Mouse (Mus musculus): ENCODE results near the gene Cant1. TPM values are rescaled to one million over a fixed set of nuclear protein-coding genes. Genes with fewer than 3 reads are reported as not detected.

The Cant1 gene
- total and polyA plus RNA-seq, 3 experiments = 26.0 to 145 (median 34.4) TPM

DNA sequence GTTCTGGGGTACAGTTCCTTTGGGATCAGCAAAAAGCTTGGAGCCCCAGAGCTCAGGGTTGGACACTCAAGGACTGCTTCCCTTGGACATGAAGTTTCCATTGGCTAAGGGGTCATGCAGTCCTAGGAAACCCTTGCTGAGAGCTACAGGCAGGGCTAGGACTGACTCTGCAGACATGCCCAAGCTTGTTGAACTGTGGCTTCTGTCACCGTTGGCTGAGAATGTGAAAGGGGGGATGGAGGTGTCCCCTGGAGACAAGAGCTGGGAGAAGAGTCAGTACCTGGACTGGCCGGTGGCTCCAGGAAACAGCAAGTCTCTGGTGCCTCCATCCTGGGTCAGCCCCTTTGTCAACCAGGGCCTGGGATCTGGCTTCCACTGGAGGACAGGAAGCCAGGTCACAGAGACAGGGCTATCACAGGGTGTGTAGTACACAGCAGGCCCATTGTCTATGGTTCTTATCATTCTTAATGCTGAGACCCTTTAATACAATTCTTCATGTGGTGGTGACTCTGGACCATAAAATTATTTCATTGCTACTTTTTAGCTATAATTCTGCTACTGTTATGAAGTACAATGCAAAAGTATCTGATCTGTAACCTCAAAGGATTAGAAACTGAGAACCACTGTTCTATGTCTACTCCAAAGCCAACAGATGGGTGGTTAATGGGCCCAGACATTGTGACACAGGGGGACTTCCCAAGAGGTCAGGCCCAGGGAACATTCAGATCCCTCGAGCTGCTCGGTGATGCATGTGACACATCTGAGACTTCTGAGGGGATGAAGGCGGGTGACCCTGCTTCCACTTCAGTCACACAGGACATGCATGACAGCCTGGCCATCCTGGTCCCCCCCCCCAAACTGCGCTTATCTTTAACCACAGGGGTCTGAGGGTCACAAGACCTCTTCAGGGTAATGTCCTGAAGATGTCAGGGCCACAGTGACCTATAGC is 14.7 kb downstream of the Cant1 start:
- no peaks in the 10 kb centered on the region for H3K79me2 ChIP-seq (ENCODE audit: control insufficient read depth, insufficient read depth, low read length, poor library complexity)
- H3K9ac ChIP-seq (ENCODE audit: control insufficient read depth, low read depth, low read length, poor library complexity, severe bottlenecking) = no peak overlapping the region
- H3K9me3 ChIP-seq (replicated peaks; ENCODE audit: insufficient read depth, low read length) = no peaks in the 10 kb centered on the region
- TF ChIP-seq USF2 (IDR thresholded peaks at IDR 0.05; ENCODE audit: borderline replicate concordance in 1 of 2, insufficient read depth in 1 of 2, low read depth in 1 of 2, low read length in 2 of 2) (no peak), POLR2A (IDR thresholded peaks at IDR 0.05; ENCODE audit: control insufficient read depth in 1 of 2, insufficient read depth in 1 of 2, low read depth in 1 of 2, low read length in 2 of 2, poor library complexity in 1 of 2) (no peak), GABPA (IDR thresholded peaks at IDR 0.05; ENCODE audit: low read depth, low read length) (no peak), ZMIZ1 (IDR thresholded peaks at IDR 0.05; ENCODE audit: low read depth, low read length) (no peak), NRF1 (IDR thresholded peaks at IDR 0.05; ENCODE audit: insufficient read depth, low read depth, low read length, poor library complexity, severe bottlenecking) (no peak), TCF12 (IDR thresholded peaks at IDR 0.05; ENCODE audit: low read depth, low read length) (no peak), SIN3A (IDR thresholded peaks at IDR 0.05; ENCODE audit: low read length) (no peak), HCFC1 (IDR thresholded peaks at IDR 0.05; ENCODE audit: low read depth, low read length) (no peak), TAL1 (IDR thresholded peaks at IDR 0.05; ENCODE audit: low read length) (no peak), RCOR1 (IDR thresholded peaks at IDR 0.05; ENCODE audit: low read depth, low read length) (no peak), CHD2 (IDR thresholded peaks at IDR 0.05; ENCODE audit: low read length) (no peak), EP300 (IDR thresholded peaks at IDR 0.05; ENCODE audit: low read depth in 1 of 2, low read length in 2 of 2) (no peak), GATA1 (IDR thresholded peaks at IDR 0.05; ENCODE audit: low read depth, low read length) (no peak), SMC3 (IDR thresholded peaks at IDR 0.05; ENCODE audit: low read depth, low read length) (no peak), CHD1 (IDR thresholded peaks at IDR 0.05; ENCODE audit: low read depth, low read length) (no peak), POLR2AphosphoS2 (IDR thresholded peaks at IDR 0.05; ENCODE audit: low read length) (no peak), USF1 (IDR thresholded peaks at IDR 0.05; ENCODE audit: low read depth, low read length) (no peak)
- DNase-seq (ENCODE audit: low read depth, low spot score) = no peak
- H3K4me1 ChIP-seq (ENCODE audit: control insufficient read depth in 1 of 2, insufficient read depth in 2 of 2, low read length in 2 of 2) = peaks cover 10 to 24% of the 10 kb centered on the region in 2 experiments
- no peaks in the 10 kb centered on the region for H3K27me3 ChIP-seq (ENCODE audit: control insufficient read depth in 1 of 2, insufficient read depth in 2 of 2, low read length in 2 of 2)
- no peak overlapping the region for H3K27ac ChIP-seq (ENCODE audit: control insufficient read depth, low read depth, low read length)
- no peak overlapping the region for H3K4me3 ChIP-seq (ENCODE audit: control insufficient read depth in 1 of 2, insufficient read depth in 1 of 2, low read depth in 2 of 2, low read length in 2 of 2)
- H3K36me3 ChIP-seq (ENCODE audit: control insufficient read depth in 1 of 2, insufficient read depth in 2 of 2, low read length in 2 of 2) = peaks cover 0 to 21% of the 10 kb centered on the region in 2 experiments; a peak in 2 of 4 replicates

DNA sequence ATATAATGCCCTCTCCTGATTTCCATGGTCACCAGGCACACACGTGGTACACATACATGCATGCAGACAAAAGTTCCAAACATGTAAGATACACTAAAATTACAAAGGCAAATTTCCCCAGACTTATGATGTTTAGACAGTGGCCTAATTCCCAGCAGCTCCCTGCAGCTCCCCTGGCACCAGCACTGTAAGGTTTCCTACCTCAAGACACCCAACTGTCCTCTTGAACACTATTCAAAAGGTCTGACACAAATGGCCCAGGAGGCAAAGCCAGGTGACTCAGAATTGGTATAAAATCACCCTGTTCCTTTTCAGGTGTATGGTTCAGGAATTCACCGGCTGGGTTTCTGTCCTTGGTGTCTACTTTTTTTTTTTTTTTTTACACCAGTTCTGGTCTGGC is 15.7 kb downstream of the Cant1 start:
- Histone ChIP-seq H3K79me2 (ENCODE audit: control insufficient read depth, insufficient read depth, low read length, poor library complexity) (no peaks in the 10 kb centered on the region), H3K9me3 (replicated peaks; ENCODE audit: insufficient read depth, low read length) (no peaks in the 10 kb centered on the region), H3K4me3 (ENCODE audit: control insufficient read depth in 1 of 2, insufficient read depth in 1 of 2, low read depth in 2 of 2, low read length in 2 of 2) (no peak overlapping the region), H3K9ac (ENCODE audit: control insufficient read depth, low read depth, low read length, poor library complexity, severe bottlenecking) (no peak overlapping the region), H3K27ac (ENCODE audit: control insufficient read depth, low read depth, low read length) (no peak overlapping the region), H3K36me3 (ENCODE audit: control insufficient read depth in 1 of 2, insufficient read depth in 2 of 2, low read length in 2 of 2) (peaks cover 0 to 21% of the 10 kb centered on the region in 2 experiments; a peak in 2 of 4 replicates), H3K27me3 (ENCODE audit: control insufficient read depth in 1 of 2, insufficient read depth in 2 of 2, low read length in 2 of 2) (no peaks in the 10 kb centered on the region), H3K4me1 (ENCODE audit: control insufficient read depth in 1 of 2, insufficient read depth in 2 of 2, low read length in 2 of 2) (peaks cover 10 to 24% of the 10 kb centered on the region in 2 experiments)
- TF ChIP-seq BHLHE40 (IDR thresholded peaks at IDR 0.05; ENCODE audit: borderline replicate concordance, low read depth, low read length) = no peak
- no peak for TF ChIP-seq HCFC1 (IDR thresholded peaks at IDR 0.05; ENCODE audit: low read depth, low read length)
- TF ChIP-seq MYC (IDR thresholded peaks at IDR 0.05; ENCODE audit: low read depth, low read length) = no peak
- DNase-seq (ENCODE audit: low read depth, low spot score) = no peak

Measured in MEL (cell line).